Mouse (Mus musculus): Measurements from ENCODE around the gene Ackr1. TPM values are rescaled to one million over a fixed set of nuclear protein-coding genes. Genes with fewer than 3 reads are reported as not detected.

Gene Ackr1
- polyA plus RNA-seq, 1 experiment, result not detected

DNA sequence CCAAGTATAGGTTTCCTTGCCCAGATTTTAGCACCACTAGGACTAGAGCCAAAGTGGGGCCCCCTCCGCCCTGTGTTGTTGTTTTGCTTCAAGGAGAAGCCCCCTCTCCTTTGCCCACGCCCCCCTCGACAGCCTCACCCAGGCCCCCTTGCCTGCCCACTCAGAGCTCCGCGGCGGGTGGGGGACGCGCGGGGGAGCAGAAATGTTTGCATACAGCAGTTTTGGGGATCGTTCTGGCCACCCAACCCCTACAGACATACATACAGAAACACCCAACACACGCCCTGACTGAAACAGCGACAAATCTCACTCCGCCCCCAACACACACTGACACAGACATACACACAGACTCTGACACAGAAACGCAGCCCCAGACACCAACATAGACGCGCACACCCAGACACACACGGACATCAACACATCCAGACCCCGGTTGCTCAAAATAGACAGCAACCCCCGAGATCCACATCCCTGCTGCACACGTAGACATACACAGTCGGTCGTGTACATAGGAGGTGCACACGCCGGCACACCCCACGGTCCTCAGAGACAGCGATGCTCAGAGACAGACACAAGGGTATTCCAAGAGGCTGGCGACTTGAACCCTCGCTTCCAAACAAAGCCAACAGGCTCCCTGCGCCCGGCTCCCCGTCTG lies 33.3 kb upstream of the Ackr1 start:
- Histone ChIP-seq H3K27ac (ENCODE audit: insufficient read depth, low read depth, low read length) (peak overlapping the region; percentile 86), H3K4me1 (ENCODE audit: control insufficient read depth, insufficient read depth, low read length) (peaks cover 13% of the 10 kb centered on the region), H3K4me3 (ENCODE audit: insufficient read depth, low read depth, low read length) (peak overlapping the region; percentile 98)
- under 1% methylated on average over 31 of the region's 31 CpGs for WGBS
- TF ChIP-seq POLR2A (IDR thresholded peaks at IDR 0.05; ENCODE audit: insufficient read depth, low read depth, low read length) (no peak), CTCF (IDR thresholded peaks at IDR 0.05; ENCODE audit: insufficient read depth, low read depth, low read length) (no peak)

DNA sequence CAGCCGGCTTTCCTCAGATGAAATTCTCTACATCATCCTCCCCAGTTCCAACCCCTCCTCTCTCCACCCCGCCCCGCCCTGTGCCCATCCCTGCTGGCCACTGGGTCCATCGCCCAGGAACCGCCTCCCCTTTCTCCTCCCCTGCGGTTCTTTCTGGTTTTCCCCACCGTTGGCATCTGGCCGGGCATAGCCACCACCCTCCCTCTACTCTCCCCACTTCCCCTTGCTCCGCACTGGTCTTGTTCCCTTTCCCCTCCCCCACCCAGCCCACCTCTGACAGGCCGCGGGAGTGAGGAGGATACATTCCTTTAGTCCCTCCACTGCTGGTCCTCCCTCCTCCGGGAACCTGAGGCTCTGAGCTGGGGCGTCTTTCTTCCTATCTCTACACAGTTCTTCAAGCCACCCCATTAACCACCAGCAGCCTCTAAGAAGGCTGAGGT lies 32.4 kb upstream of the Ackr1 start:
- no peak overlapping the region for H3K27ac ChIP-seq (ENCODE audit: insufficient read depth, low read depth, low read length)
- H3K4me3 ChIP-seq (ENCODE audit: insufficient read depth, low read depth, low read length), result peak overlapping the region; percentile 98
- TF ChIP-seq CTCF (IDR thresholded peaks at IDR 0.05; ENCODE audit: insufficient read depth, low read depth, low read length) (no peak), POLR2A (IDR thresholded peaks at IDR 0.05; ENCODE audit: insufficient read depth, low read depth, low read length) (no peak)
- peaks cover 13% of the 10 kb centered on the region for H3K4me1 ChIP-seq (ENCODE audit: control insufficient read depth, insufficient read depth, low read length)
- 4% methylated on average over 12 of the region's 13 CpGs for WGBS

DNA sequence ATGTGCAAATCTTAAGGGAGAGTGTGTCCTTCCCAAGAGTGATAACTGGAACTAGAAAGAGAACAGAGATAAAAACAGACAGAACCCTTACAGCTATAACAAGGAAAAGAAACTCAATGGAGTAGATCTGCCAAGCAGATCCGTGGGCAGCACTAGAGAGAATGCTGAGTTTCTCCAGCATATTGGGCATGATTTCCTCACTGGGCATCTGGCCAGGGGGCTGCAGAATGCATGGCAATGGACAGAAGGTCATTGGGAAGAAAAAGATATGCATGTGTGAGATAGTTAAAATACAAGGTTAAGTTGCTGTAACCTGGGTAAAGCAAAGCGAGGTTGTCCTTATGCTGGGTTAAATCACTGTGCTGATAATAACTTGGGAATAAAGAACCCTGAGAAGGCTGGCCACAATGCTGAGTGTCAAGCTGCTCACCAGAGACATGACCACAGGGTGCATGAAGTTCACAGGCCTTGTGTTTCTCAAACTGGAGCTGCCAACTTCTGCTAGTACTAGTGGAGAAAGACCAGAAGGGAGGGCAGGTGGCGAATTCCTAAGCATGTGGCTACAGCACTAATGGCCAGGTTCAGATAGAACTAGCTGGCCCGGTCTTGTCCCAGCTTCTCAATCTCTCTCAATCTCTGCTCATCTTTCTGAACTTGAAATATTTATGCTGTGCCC lies 30.7 kb upstream of the Ackr1 start:
- WGBS, result 74% methylated on average over 4 of the region's 4 CpGs
- H3K4me1 ChIP-seq (ENCODE audit: control insufficient read depth, insufficient read depth, low read length), result peaks cover 14% of the 10 kb centered on the region

DNA sequence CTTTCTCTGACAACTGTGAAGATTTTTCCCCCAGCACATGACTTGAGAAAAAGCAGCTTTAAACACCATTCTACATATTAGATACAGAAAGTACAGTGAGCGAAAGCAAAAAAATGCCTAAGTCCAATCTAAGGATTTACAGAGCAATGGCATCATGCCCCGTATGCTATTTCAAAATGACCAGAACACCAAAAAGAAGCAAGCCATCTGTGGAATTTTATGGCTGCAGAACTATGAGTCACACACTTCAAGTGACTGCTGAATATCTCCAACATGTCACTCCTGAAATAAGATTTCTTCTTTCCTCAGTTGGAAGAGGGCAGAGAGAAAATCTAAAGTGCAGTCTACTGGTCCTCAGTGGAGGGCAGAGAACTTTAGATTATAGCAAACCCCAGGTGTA lies 29.9 kb upstream of the Ackr1 start:
- Histone ChIP-seq H3K4me1 (ENCODE audit: control insufficient read depth, insufficient read depth, low read length) (peaks cover 14% of the 10 kb centered on the region), H3K27ac (ENCODE audit: insufficient read depth, low read depth, low read length) (no peak overlapping the region), H3K4me3 (ENCODE audit: insufficient read depth, low read depth, low read length) (no peak overlapping the region)
- TF ChIP-seq CTCF (IDR thresholded peaks at IDR 0.05; ENCODE audit: insufficient read depth, low read depth, low read length) (no peak), POLR2A (IDR thresholded peaks at IDR 0.05; ENCODE audit: insufficient read depth, low read depth, low read length) (no peak)
- WGBS, result 83% methylated on average over 2 of the region's 2 CpGs

More for the DNA sequence above, 30.7 kb upstream of the Ackr1 start:
- TF ChIP-seq CTCF (IDR thresholded peaks at IDR 0.05; ENCODE audit: insufficient read depth, low read depth, low read length) (no peak), POLR2A (IDR thresholded peaks at IDR 0.05; ENCODE audit: insufficient read depth, low read depth, low read length) (no peak)
- Histone ChIP-seq H3K27ac (ENCODE audit: insufficient read depth, low read depth, low read length) (no peak overlapping the region), H3K4me3 (ENCODE audit: insufficient read depth, low read depth, low read length) (no peak overlapping the region)

DNA sequence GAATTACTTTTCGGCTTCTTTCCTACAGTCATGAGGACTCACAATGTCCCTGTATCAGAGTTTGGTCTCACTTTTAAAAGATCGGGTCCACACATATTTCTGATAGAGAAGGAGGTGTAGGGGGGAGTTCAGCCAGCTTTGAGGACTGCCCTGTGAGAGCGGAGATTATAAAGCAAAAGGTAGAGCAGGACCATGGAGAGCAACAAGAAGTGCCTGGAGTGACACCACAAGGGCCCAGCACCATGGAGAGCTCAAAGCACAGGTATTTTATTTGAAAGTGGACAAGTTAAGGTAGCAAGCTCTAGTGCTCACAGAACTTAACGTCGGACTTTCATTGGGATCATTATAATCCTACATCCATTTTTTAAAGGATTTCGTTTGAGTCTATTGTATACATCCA lies 28.1 kb upstream of the Ackr1 start:
- no peak overlapping the region for H3K4me3 ChIP-seq (ENCODE audit: insufficient read depth, low read depth, low read length)
- no peak for TF ChIP-seq CTCF (IDR thresholded peaks at IDR 0.05; ENCODE audit: insufficient read depth, low read depth, low read length)
- TF ChIP-seq POLR2A (IDR thresholded peaks at IDR 0.05; ENCODE audit: insufficient read depth, low read depth, low read length), result no peak
- 70% methylated on average over 6 of the region's 6 CpGs for WGBS
- H3K4me1 ChIP-seq (ENCODE audit: control insufficient read depth, insufficient read depth, low read length), result peaks cover 13% of the 10 kb centered on the region
- no peak overlapping the region for H3K27ac ChIP-seq (ENCODE audit: insufficient read depth, low read depth, low read length)

DNA sequence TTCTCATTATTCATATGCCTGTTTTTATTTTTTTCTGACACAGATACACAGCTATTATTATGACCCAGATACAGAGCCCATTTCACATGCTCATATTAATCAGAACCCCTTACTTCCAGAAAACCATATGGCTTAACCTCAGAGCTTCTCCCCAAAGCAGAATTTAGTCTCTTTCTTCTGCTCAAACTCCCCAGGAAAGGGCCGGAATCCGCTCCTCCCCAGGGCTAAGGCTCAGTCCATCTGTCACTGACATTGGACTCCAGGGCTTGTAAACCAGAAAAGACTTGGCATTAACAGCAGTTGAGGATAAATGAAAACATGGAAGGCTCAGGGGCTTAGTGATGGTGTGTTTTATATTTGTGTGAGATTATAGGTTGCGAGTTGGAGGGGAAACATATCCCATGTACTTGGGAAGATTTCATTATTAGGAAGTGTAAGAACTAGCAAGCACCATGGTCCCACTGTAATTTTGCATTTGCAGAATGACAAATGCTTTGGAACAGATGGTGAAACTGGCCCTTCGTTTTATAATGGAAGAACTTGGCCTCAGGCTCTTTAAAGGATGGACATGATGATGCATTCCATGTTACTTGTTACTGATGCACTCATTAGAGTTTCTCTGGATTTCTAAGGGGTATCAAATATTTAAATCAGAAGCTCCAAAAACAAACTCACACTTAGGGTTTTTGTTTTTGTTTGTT lies 26.2 kb upstream of the Ackr1 start:
- TF ChIP-seq POLR2A (IDR thresholded peaks at IDR 0.05; ENCODE audit: insufficient read depth, low read depth, low read length), result no peak
- TF ChIP-seq CTCF (IDR thresholded peaks at IDR 0.05; ENCODE audit: insufficient read depth, low read depth, low read length), result no peak

DNA sequence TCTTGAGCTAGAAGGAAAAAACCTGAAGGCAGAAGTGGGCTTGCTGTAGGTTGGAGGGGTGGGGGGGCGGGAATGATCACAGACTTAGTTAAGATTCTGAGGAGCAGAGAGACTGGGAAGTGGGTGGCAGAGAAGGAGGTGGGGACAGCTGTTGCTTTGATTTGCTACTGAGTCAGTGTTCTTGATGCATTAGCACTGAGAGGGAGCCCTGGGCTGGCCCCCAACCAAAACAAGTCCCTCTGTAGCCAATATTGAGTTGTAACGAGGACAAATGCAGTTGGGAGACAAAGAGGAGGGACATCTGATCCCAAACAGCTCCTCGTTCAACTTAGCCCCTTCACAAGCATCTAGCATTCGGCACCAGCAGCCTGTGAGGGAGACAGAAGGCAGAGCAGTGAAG lies 24.2 kb upstream of the Ackr1 start:
- no peak overlapping the region for H3K4me3 ChIP-seq (ENCODE audit: insufficient read depth, low read depth, low read length)
- H3K4me1 ChIP-seq (ENCODE audit: control insufficient read depth, insufficient read depth, low read length), result peaks cover 9% of the 10 kb centered on the region
- TF ChIP-seq POLR2A (IDR thresholded peaks at IDR 0.05; ENCODE audit: insufficient read depth, low read depth, low read length) (no peak), CTCF (IDR thresholded peaks at IDR 0.05; ENCODE audit: insufficient read depth, low read depth, low read length) (no peak)
- H3K27ac ChIP-seq (ENCODE audit: insufficient read depth, low read depth, low read length), result peak overlapping the region; percentile 50; the same call in 1 of the 2 replicates
- 20% methylated on average over 4 of the region's 4 CpGs for WGBS

More for the DNA sequence above, 26.2 kb upstream of the Ackr1 start:
- H3K4me1 ChIP-seq (ENCODE audit: control insufficient read depth, insufficient read depth, low read length), result peaks cover 9% of the 10 kb centered on the region
- no peak overlapping the region for H3K4me3 ChIP-seq (ENCODE audit: insufficient read depth, low read depth, low read length)
- WGBS, result 65% methylated on average over 4 of the region's 4 CpGs
- H3K27ac ChIP-seq (ENCODE audit: insufficient read depth, low read depth, low read length), result no peak overlapping the region

DNA sequence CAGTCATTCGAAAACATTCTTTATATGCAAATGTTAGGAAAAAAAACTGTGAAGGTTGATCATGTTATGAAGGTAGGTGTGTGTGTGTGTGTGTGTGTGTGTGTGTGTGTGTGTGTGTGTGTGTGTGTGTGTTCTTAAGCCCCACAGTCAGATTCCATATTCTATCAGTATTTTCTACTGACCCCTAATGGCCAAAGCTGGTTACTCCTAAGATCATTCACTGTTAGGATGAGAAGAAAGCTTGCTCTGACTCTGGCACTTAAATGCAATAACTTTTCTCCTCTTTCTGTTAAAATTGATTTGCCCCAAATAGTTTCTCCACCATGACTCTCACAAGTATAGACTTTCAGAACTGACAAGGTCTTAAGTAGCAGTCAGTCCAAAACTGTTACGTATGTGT lies 23.1 kb upstream of the Ackr1 start:
- TF ChIP-seq CTCF (IDR thresholded peaks at IDR 0.05; ENCODE audit: insufficient read depth, low read depth, low read length), result no peak
- no peak for TF ChIP-seq POLR2A (IDR thresholded peaks at IDR 0.05; ENCODE audit: insufficient read depth, low read depth, low read length)
- WGBS, result 89% methylated on average over 2 of the region's 2 CpGs
- Histone ChIP-seq H3K4me1 (ENCODE audit: control insufficient read depth, insufficient read depth, low read length) (peaks cover 9% of the 10 kb centered on the region), H3K27ac (ENCODE audit: insufficient read depth, low read depth, low read length) (no peak overlapping the region), H3K4me3 (ENCODE audit: insufficient read depth, low read depth, low read length) (no peak overlapping the region)
